Mouse (Mus musculus): ENCODE measurements around the gene Rpp21. TPM values are rescaled to one million over a fixed set of nuclear protein-coding genes. Genes with fewer than 3 reads are reported as not detected.

Gene Rpp21
- 101 and 112 TPM in 2 replicates for polyA plus RNA-seq (2014; fragmentation: Nextera tagmentation; extraction: Ambion mirVana)

DNA sequence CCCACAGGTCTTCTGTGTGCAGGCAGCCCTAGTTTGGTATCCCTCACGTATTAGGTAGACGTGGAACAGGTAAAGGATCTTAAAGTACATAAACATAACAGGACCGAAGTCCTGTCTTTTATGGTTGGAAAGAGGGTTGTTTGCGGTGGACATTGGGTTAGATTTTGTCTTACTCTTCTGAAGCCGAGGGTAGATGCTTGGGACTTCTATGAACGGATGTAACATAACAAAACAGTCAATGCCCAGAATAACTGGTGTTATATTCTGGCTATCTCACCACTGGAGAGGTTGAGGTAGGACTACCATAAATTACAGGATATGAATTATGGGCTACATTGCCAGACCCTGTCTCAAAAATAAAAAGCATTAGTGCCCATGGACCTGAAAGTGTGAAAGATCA is at the start of gene Rpp21:
Gene Rpp21 (minus strand): TSS at position 101 of the 400 bp plus-strand sequence.
- H3K36me3 ChIP-seq (ENCODE audit: control insufficient read depth, insufficient read depth, low read length) = peaks cover 14% of the 10 kb centered on the region
- peak within 1 kb of the TSS; percentile 90 for H3K4me3 ChIP-seq (ENCODE audit: low read depth, low read length)
- H3K9me3 ChIP-seq (ENCODE audit: control insufficient read depth, low read length) = no peaks in the 10 kb centered on the region

DNA sequence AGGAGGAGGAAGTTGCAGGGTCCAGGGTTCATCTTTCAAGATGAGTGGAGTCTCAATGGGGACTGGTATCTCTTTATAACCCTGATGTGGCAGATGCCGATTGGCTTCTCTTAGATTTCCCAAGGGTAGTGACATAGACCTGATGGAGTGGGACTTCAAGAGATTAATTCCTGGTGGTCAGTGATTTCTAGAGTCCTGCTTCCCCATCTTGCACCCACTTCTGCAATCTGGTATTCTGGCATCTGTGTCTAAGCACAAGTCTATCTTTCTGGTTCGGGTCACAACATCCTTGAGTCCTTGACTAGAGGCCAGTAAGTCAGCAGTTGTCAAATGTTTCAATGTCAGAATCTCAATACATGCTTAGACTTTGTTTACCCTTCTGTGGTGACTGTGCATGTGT is 28.5 kb upstream of the Rpp21 start, which contains the start of gene H2-M10.2:
Gene H2-M10.2 (minus strand): TSS at position 101 of the 400 bp plus-strand sequence.
- Histone ChIP-seq H3K27me3 (replicated peaks; ENCODE audit: control insufficient read depth, insufficient read depth, low read length) (no peaks in the 10 kb centered on the region), H3K27ac (ENCODE audit: low read depth, low read length) (no peak within 1 kb of the TSS), H3K9ac (ENCODE audit: low read depth, low read length) (no peak within 1 kb of the TSS), H3K36me3 (ENCODE audit: control insufficient read depth, insufficient read depth, low read length) (peaks cover 3% of the 10 kb centered on the region; the same call in 1 of the 2 replicates), H3K4me1 (replicated peaks; ENCODE audit: control insufficient read depth, insufficient read depth, low read length) (no peaks in the 10 kb centered on the region), H3K9me3 (ENCODE audit: control insufficient read depth, low read length) (peaks cover 4% of the 10 kb centered on the region; the same call in 1 of the 2 replicates), H3K4me2 (no peak within 1 kb of the TSS), H3K4me3 (ENCODE audit: low read depth, low read length) (no peak within 1 kb of the TSS)
- no peak for DNase-seq (ENCODE audit: low spot score)
- WGBS = 81% methylated on average over 2 of the region's 2 CpGs
- no peak for ATAC-seq (replicated peaks; ENCODE audit: low FRiP score)

More for the DNA sequence above, at the start of gene Rpp21:
- Histone ChIP-seq H3K27ac (ENCODE audit: low read depth, low read length) (peak within 1 kb of the TSS; percentile 52), H3K4me2 (peak within 1 kb of the TSS; percentile 58), H3K9ac (ENCODE audit: low read depth, low read length) (peak within 1 kb of the TSS; percentile 88), H3K27me3 (replicated peaks; ENCODE audit: control insufficient read depth, insufficient read depth, low read length) (0 out of 2 replicates have a peak, but pooled peaks cover 3% of the 10 kb centered on the region), H3K4me1 (replicated peaks; ENCODE audit: control insufficient read depth, insufficient read depth, low read length) (peaks cover 7% of the 10 kb centered on the region)
- ATAC-seq (replicated peaks; ENCODE audit: low FRiP score) = no peak
- DNase-seq (ENCODE audit: low spot score) = no peak
- WGBS = 44% methylated on average over 6 of the region's 6 CpGs

DNA sequence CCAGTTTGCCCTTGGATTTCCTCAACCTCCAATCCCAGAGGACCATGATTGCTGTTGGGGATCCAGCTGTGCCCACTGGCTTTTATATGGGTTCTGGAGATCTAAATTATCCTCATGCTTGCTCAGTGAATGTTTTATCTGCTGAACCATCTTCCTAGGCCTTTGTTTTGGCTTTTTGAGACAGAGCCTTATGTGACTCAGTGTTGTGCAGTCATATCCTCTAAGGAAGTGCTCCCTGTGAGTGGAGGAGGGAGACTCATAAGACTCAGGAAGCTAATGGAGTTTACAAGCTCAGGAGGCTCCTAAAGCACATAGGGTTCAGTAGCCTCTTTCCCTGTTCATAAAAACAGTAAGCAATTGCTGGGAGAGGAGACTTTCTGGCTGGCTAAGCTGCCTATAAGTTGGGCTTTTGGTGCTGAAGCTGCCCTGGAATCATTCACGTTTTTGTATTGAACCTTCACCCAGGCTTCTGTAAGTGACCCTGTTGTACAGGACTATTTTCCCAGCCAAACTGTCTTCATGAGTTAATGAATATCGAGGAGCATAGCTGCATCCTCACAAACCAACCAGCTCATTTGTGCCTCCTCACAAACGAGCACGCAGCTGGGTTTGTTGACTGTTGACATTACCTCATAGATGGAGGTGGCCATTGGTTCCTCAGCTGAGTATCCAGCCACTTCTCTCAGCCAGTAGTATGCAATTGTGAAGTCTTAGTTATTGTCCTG is 23.8 kb upstream of the Rpp21 start:
- DNase-seq (ENCODE audit: low spot score) (no peak), ATAC-seq (replicated peaks; ENCODE audit: low FRiP score) (no peak)
- Histone ChIP-seq H3K27me3 (replicated peaks; ENCODE audit: control insufficient read depth, insufficient read depth, low read length) (no peaks in the 10 kb centered on the region), H3K27ac (ENCODE audit: low read depth, low read length) (no peak overlapping the region), H3K9ac (ENCODE audit: low read depth, low read length) (no peak overlapping the region), H3K4me3 (ENCODE audit: low read depth, low read length) (no peak overlapping the region), H3K36me3 (ENCODE audit: control insufficient read depth, insufficient read depth, low read length) (peaks cover 11% of the 10 kb centered on the region), H3K4me2 (no peak overlapping the region), H3K9me3 (ENCODE audit: control insufficient read depth, low read length) (peaks cover 4% of the 10 kb centered on the region; the same call in 1 of the 2 replicates), H3K4me1 (replicated peaks; ENCODE audit: control insufficient read depth, insufficient read depth, low read length) (no peaks in the 10 kb centered on the region)
- WGBS = 84% methylated on average over 4 of the region's 4 CpGs

DNA sequence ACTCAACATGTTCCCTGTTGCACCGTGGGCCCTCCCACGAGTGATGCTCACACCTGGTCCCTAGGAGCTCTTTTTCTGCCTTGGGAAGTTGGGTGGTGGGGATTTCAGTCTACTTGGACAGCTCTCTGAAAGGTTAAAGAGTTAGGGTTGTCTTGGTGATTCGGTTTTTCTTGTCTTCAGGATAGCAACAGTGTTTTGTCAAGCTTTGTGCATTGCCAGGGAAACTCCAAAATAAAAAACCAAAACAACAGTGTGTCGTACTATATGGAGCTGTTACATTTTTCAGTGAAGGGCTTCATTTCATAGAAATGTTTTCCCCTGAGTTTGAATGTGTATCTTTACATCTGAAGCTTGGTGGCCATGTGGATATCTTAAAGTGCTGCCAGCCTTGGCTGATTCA is 16.9 kb upstream of the Rpp21 start:
- H3K4me1 ChIP-seq (replicated peaks; ENCODE audit: control insufficient read depth, insufficient read depth, low read length) = peaks cover 21% of the 10 kb centered on the region
- H3K36me3 ChIP-seq (ENCODE audit: control insufficient read depth, insufficient read depth, low read length) = peaks cover 13% of the 10 kb centered on the region
- no peak overlapping the region for H3K4me3 ChIP-seq (ENCODE audit: low read depth, low read length)
- H3K9me3 ChIP-seq (ENCODE audit: control insufficient read depth, low read length) = no peaks in the 10 kb centered on the region
- H3K27me3 ChIP-seq (replicated peaks; ENCODE audit: control insufficient read depth, insufficient read depth, low read length) = no peaks in the 10 kb centered on the region
- H3K27ac ChIP-seq (ENCODE audit: low read depth, low read length) = no peak overlapping the region
- no peak for DNase-seq (ENCODE audit: low spot score)
- H3K9ac ChIP-seq (ENCODE audit: low read depth, low read length) = no peak overlapping the region
- 91% methylated on average over 4 of the region's 4 CpGs for WGBS
- H3K4me2 ChIP-seq = no peak overlapping the region
- no peak for ATAC-seq (replicated peaks; ENCODE audit: low FRiP score)

DNA sequence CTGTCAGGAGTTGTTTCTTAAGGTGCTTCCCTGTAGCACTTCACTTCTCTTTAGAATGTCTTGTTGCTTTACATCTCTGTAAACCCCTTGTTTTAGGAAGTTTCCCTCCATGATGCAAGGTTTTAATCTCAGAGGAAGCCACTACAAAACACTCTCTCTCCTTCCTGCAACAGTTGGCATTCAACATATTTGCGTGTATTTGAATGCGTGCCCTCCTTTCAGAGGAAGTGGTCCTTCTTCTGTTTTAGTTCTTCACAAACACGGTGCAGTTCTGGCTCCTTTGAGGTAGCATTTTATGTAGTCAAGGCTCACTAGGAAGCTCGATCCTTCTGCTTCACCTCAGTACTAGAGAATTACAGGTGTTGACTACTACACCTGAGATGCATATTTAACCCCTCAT is 15.9 kb upstream of the Rpp21 start:
- H3K9ac ChIP-seq (ENCODE audit: low read depth, low read length) = no peak overlapping the region

DNA sequence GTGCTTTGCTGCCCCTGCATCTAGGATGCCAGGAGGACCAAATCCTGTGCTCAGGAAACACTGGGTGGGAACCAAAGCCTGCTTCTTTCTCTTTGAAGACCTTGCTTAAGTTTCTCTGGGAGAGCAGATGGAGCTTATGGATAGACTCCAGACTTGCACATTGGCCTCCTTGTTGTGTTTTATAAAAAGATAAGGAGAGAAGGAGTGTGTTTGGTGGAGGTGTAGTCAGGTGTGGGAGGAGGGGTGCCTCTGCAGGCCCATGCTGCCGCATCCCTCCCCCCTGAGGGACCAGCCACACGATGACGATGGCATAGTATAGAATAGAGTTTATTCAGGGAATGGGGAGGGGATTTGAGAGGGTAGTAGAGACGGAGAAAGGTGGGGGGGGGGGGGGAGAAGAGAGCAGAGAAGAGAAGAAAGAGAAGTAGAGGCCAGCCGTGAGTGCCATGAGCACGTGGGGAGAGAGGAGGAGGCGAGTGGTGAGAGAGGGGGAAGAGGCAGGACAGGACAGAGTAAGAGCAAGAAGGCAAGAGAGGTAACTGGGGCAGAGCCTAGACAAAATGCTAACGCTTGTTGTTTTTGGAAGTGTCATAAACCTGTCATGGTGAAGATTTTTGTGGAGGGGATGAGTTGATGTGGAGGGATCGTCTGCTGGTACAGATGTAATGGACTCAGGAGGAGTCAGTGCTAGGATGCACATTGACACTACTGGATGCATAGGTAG is 14.9 kb upstream of the Rpp21 start:
- H3K4me2 ChIP-seq = peak overlapping the region; percentile 95
- H3K36me3 ChIP-seq (ENCODE audit: control insufficient read depth, insufficient read depth, low read length) = peaks cover 11% of the 10 kb centered on the region
- no peaks in the 10 kb centered on the region for H3K9me3 ChIP-seq (ENCODE audit: control insufficient read depth, low read length)
- H3K4me3 ChIP-seq (ENCODE audit: low read depth, low read length) = peak overlapping the region; percentile 87
- WGBS = 71% methylated on average over 9 of the region's 9 CpGs
- DNase-seq (ENCODE audit: low spot score) = no peak
- no peaks in the 10 kb centered on the region for H3K27me3 ChIP-seq (replicated peaks; ENCODE audit: control insufficient read depth, insufficient read depth, low read length)
- no peak overlapping the region for H3K27ac ChIP-seq (ENCODE audit: low read depth, low read length)
- peaks cover 23% of the 10 kb centered on the region for H3K4me1 ChIP-seq (replicated peaks; ENCODE audit: control insufficient read depth, insufficient read depth, low read length)
- H3K9ac ChIP-seq (ENCODE audit: low read depth, low read length) = peak overlapping the region; percentile 95
- ATAC-seq (replicated peaks; ENCODE audit: low FRiP score) = no peak

More for the DNA sequence above, 15.9 kb upstream of the Rpp21 start:
- no peak overlapping the region for H3K27ac ChIP-seq (ENCODE audit: low read depth, low read length)
- H3K9me3 ChIP-seq (ENCODE audit: control insufficient read depth, low read length) = no peaks in the 10 kb centered on the region
- 89% methylated on average over 4 of the region's 4 CpGs for WGBS
- H3K4me3 ChIP-seq (ENCODE audit: low read depth, low read length) = no peak overlapping the region
- DNase-seq (ENCODE audit: low spot score) (no peak), ATAC-seq (replicated peaks; ENCODE audit: low FRiP score) (no peak)
- peak overlapping the region; percentile 29 for H3K4me2 ChIP-seq
- no peaks in the 10 kb centered on the region for H3K27me3 ChIP-seq (replicated peaks; ENCODE audit: control insufficient read depth, insufficient read depth, low read length)
- H3K4me1 ChIP-seq (replicated peaks; ENCODE audit: control insufficient read depth, insufficient read depth, low read length) = peaks cover 23% of the 10 kb centered on the region
- H3K36me3 ChIP-seq (ENCODE audit: control insufficient read depth, insufficient read depth, low read length) = peaks cover 11% of the 10 kb centered on the region

DNA sequence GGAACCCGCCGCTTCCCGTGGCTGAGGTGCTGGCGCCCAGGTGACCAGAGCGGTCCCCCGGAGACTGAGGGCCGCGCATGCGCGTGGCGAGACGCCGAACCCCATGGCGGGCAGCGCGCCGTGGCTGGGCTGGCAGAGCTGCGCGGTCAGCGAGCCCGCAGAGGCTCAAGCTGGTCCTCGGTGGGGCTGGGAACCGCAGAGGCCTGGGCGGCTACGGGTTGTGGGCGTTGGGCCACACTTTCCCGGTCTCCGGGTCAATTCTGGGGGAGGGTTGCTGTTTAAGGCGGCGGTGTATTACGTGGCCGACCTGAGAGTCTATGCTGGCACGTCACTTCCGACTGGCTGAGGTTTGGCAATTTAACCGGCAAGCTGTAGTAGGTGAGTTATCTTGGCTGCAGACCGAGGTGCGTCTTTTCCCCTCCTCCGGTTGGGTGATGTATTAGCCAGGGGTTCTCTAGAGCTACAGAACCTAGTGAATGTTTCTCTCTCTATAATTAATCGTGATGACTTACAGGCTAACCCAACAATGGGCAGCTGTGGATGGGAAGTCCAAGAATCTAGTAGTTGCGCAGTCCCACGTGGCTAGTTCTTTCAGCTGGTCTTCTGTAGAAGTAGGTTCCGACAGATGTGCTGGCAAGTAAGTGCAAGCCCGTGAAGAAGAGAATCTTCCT is 13.9 kb upstream of the Rpp21 start, which contains the start of gene Trim39:
Gene Trim39 (minus strand): TSS at position 662 of the 671 bp plus-strand sequence.
- Histone ChIP-seq H3K27ac (ENCODE audit: low read depth, low read length) (peak within 1 kb of the TSS; percentile 89), H3K27me3 (replicated peaks; ENCODE audit: control insufficient read depth, insufficient read depth, low read length) (no peaks in the 10 kb centered on the region), H3K9ac (ENCODE audit: low read depth, low read length) (peak within 1 kb of the TSS; percentile 95), H3K4me1 (replicated peaks; ENCODE audit: control insufficient read depth, insufficient read depth, low read length) (peaks cover 23% of the 10 kb centered on the region), H3K4me2 (peak within 1 kb of the TSS; percentile 95), H3K4me3 (ENCODE audit: low read depth, low read length) (peak within 1 kb of the TSS; percentile 87), H3K36me3 (ENCODE audit: control insufficient read depth, insufficient read depth, low read length) (peaks cover 19% of the 10 kb centered on the region), H3K9me3 (ENCODE audit: control insufficient read depth, low read length) (no peaks in the 10 kb centered on the region)
- ATAC-seq (replicated peaks; ENCODE audit: low FRiP score) (peak; percentile 83), DNase-seq (ENCODE audit: low spot score) (peak; percentile 91)
- under 1% methylated on average over 43 of the region's 43 CpGs for WGBS

DNA sequence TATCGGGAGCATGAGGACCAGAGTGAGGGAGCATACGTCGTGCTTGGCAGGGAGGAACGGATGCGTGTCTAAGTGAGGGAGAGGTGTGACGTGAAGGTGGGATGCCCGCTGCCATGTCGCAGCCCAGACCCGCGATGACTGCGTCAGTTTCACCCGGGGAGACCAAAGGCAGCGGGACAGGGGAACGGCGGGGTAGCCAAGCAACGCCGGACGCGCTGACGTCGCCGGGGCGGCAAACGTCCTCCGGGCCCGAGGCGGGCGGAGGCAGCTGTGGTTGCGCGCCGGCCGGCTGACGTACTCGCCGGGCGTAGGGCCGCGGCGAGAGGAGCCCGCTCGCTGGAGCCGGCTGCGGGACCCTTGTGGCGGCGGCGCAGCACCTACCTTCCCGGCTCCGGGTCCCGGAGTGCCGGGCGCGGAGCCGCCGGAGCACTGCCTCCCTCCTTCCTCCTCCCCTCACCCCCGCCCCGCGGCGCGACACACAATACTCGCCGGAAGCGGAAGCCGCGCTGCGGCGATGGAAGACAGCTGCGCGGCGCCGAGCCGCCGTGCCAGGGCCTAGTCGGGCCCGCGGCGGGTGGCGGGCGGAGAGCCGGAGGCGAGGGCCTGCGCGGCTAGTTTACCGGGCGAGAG is 13.2 kb upstream of the Rpp21 start:
- ATAC-seq (replicated peaks; ENCODE audit: low FRiP score) = peak; percentile 87
- peak; percentile 91 for DNase-seq (ENCODE audit: low spot score)
- H3K4me1 ChIP-seq (replicated peaks; ENCODE audit: control insufficient read depth, insufficient read depth, low read length) = peaks cover 23% of the 10 kb centered on the region
- H3K4me3 ChIP-seq (ENCODE audit: low read depth, low read length) = peak overlapping the region; percentile 87
- peak overlapping the region; percentile 89 for H3K27ac ChIP-seq (ENCODE audit: low read depth, low read length)
- H3K9me3 ChIP-seq (ENCODE audit: control insufficient read depth, low read length) = no peaks in the 10 kb centered on the region
- peaks cover 16% of the 10 kb centered on the region for H3K36me3 ChIP-seq (ENCODE audit: control insufficient read depth, insufficient read depth, low read length)
- no peaks in the 10 kb centered on the region for H3K27me3 ChIP-seq (replicated peaks; ENCODE audit: control insufficient read depth, insufficient read depth, low read length)
- H3K9ac ChIP-seq (ENCODE audit: low read depth, low read length) = peak overlapping the region; percentile 95
- H3K4me2 ChIP-seq = peak overlapping the region; percentile 95
- under 1% methylated on average over 75 of the region's 84 CpGs for WGBS
